Mouse (Mus musculus) liver, adult 2 months (tissue): ENCODE measurements around the gene Mpzl3. TPM values are rescaled to one million over a fixed set of nuclear protein-coding genes. Genes with fewer than 3 reads are reported as not detected.

Source experiments
- DNase-seq: peaks from one replicate; pipeline ENCODE4 v3.0.0-alpha.2; 2011; ENCODE audit warnings: low read depth, low spot score; ENCODE audit errors: extremely low read depth
- H3K27ac ChIP-seq: fragments of 200-500 bp; replicated peaks from 2 replicates; pipeline ENCODE4 v1.5.1; 2012; ENCODE audit warnings: low read depth, mild to moderate bottlenecking, control low read depth, inconsistent platforms, low read length; ENCODE audit not compliant: insufficient read depth
- H3K27me3 ChIP-seq: fragments of 200-500 bp; 2 replicates; pipeline ENCODE4 v1.6.1; 2012; ENCODE audit warnings: mild to moderate bottlenecking, moderate library complexity, low read length, inconsistent platforms; ENCODE audit not compliant: control insufficient read depth, insufficient read depth
- H3K36me3 ChIP-seq: fragments of 200-500 bp; 2 replicates; pipeline ENCODE4 v1.6.1; 2012; ENCODE audit warnings: low read length, inconsistent platforms; ENCODE audit not compliant: control insufficient read depth, insufficient read depth
- H3K4me1 ChIP-seq: fragments of 200-500 bp; 2 replicates; pipeline ENCODE4 v1.6.1; 2011; ENCODE audit warnings: low read length; ENCODE audit not compliant: control insufficient read depth, insufficient read depth
- H3K4me3 ChIP-seq: fragments of 200-500 bp; 2 replicates; pipeline ENCODE4 v1.5.1; 2011; ENCODE audit warnings: low read depth, mild to moderate bottlenecking, control low read depth, low read length, moderate library complexity; ENCODE audit not compliant: insufficient read depth
- H3K79me2 ChIP-seq: fragments of 200-500 bp; 2 replicates; pipeline ENCODE4 v1.6.1; 2012; ENCODE audit warnings: inconsistent platforms, mild to moderate bottlenecking, low read length, moderate library complexity; ENCODE audit not compliant: control insufficient read depth, insufficient read depth
- H3K9ac ChIP-seq: fragments of 200-500 bp; 2 replicates; pipeline ENCODE4 v1.6.1; 2012; ENCODE audit warnings: low read depth, mild to moderate bottlenecking, control low read depth, inconsistent platforms, low read length
- CTCF ChIP-seq: fragments of 200-500 bp; IDR thresholded peaks from 2 replicates; pipeline ENCODE4 v1.5.1; 2011; ENCODE audit warnings: low read depth, low read length, control low read depth
- POLR2A ChIP-seq: fragments of 200-500 bp; IDR thresholded peaks from 2 replicates; pipeline ENCODE4 v1.6.1; 2011; ENCODE audit warnings: low read length, control low read depth; ENCODE audit not compliant: insufficient read depth; ENCODE audit errors: extremely low read depth
- WGBS: fragments of 180-500 bp; shearing (Covaris S2); methylation state at CpG from one replicate; pipeline ENCODE4 v1.1.7; 2018; 5-methylcytosine and 5-hydroxymethylcytosine counted together
- polyA plus RNA-seq: library from polyadenylated mRNA; depleted of rRNA; stranded (reverse); fragments of >200 nt; gene quantifications from 2 replicates; pipeline ENCODE4 v1.2.3, GENCODE M21; 2012
- total RNA-seq: library from RNA; depleted of rRNA; stranded (reverse); fragments of >200 nt; gene quantifications from 2 replicates; pipeline ENCODE4 v1.2.3, GENCODE M21; 2014

Gene Mpzl3
- total and polyA plus RNA-seq, 2 experiments, result 3.0 to 8.5 TPM

DNA sequence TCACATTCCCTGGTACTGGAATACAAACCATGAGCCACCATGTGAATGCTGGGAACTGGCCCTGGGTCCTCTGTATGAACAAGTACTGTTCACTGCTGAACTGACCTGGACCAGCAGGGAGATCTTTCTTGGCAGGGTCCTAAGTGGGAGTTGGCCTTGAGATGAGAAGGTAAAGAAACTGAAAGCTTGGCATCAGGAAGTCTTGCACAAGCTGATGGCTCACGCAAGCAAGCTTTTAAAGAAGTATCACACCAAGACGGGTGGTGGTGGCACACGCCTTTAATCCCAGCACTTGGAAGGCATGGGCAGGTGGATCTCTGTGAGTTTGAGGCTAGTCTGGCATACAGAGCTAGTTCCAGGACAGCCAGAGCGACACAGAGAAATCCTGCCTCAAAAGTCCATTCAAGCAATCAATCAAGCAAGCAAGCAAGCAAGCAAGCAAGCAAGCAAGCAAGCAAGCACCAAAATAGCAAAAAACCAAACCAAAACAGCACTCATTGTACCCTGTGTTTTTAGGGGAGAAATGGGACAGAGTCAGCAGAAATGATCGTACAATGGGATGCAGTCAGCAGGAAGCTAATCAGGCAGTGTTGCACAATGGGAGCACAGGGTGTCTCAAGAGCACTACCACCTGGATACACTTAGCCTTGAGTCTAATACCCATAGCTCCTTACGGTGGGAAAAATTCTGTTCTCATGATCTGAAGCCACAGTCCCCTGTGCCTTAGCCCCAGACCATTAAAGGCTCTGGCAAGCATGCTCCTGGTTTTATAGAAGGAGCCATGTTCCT is 40.4 kb downstream of the Mpzl3 start:
- no peak overlapping the region for H3K4me3 ChIP-seq
- 46% methylated on average over 6 of the region's 6 CpGs for WGBS
- H3K36me3 ChIP-seq, result no peaks in the 10 kb centered on the region
- no peak overlapping the region for H3K9ac ChIP-seq
- TF ChIP-seq CTCF (no peak), POLR2A (no peak)
- H3K27me3 ChIP-seq, result no peaks in the 10 kb centered on the region
- H3K27ac ChIP-seq, result no peak overlapping the region
- H3K79me2 ChIP-seq, result no peaks in the 10 kb centered on the region
- peaks cover 2% of the 10 kb centered on the region; the same call in 1 of the 2 replicates for H3K4me1 ChIP-seq
- DNase-seq, result peak; percentile 43

DNA sequence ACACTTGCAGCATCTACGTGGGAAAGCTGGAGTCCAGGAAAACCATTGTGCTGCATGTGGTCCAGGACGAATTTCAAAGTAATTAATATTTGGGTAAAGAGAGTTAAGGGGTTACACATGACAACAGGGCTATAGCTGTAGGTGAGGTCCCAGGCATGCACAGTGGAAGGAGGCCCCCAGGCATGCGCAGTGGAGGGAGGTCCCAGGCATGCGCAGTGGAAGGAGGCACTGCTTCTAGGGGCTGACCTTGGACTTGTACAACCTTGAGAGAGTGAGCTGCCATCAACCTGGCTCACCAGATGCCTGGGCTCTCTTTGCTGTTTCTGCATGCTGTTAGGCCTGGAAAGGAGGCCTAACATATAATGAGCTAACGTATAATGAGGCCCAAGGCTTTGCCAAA is 42.9 kb downstream of the Mpzl3 start:
- Histone ChIP-seq H3K36me3 (no peaks in the 10 kb centered on the region), H3K79me2 (no peaks in the 10 kb centered on the region), H3K4me1 (peaks cover 2% of the 10 kb centered on the region; the same call in 1 of the 2 replicates), H3K9ac (no peak overlapping the region), H3K27me3 (no peaks in the 10 kb centered on the region), H3K27ac (no peak overlapping the region), H3K4me3 (no peak overlapping the region)
- DNase-seq, result no peak
- 91% methylated on average over 5 of the region's 5 CpGs for WGBS
- no peak for TF ChIP-seq POLR2A
- TF ChIP-seq CTCF, result no peak

GRCm38 (mm10) chr9:45098426-45098825 is 43.4 kb downstream of the Mpzl3 start:
- H3K79me2 ChIP-seq, result no peaks in the 10 kb centered on the region
- H3K27ac ChIP-seq, result no peak overlapping the region
- no peaks in the 10 kb centered on the region for H3K27me3 ChIP-seq
- 74% methylated on average over 3 of the region's 3 CpGs for WGBS
- no peak for DNase-seq
- H3K4me3 ChIP-seq, result no peak overlapping the region
- peaks cover 2% of the 10 kb centered on the region; the same call in 1 of the 2 replicates for H3K4me1 ChIP-seq
- H3K36me3 ChIP-seq, result no peaks in the 10 kb centered on the region
- no peak overlapping the region for H3K9ac ChIP-seq
- no peak for TF ChIP-seq POLR2A
- TF ChIP-seq CTCF, result no peak

DNA sequence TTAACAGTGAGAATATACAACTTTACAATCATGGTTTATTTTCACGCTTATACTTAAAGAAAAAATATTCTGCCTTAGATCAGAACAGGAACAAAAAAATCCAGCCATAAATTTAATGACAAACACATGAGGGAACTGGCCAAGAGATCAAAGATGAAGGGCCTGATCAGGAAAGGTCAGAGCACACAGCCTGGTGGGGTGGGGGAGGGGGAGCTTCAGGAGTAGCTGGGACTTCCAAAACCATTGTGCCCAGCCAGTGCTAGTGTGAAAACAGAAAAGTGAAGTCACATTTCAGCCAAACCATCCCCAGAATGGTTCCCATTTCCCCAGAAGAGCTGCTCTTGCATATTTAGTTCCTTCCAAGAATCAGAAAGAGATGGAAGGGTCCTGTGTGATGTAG is 47.5 kb downstream of the Mpzl3 start:
- Histone ChIP-seq H3K27me3 (no peaks in the 10 kb centered on the region), H3K27ac (peak overlapping the region; percentile 13; the same call in 1 of the 2 replicates), H3K79me2 (no peaks in the 10 kb centered on the region), H3K4me3 (no peak overlapping the region), H3K9ac (no peak overlapping the region), H3K36me3 (no peaks in the 10 kb centered on the region), H3K4me1 (peaks cover 8% of the 10 kb centered on the region)
- 85% methylated on average over 1 of the region's 1 CpGs for WGBS
- peak; percentile 82 for DNase-seq
- TF ChIP-seq CTCF (no peak), POLR2A (no peak)

DNA sequence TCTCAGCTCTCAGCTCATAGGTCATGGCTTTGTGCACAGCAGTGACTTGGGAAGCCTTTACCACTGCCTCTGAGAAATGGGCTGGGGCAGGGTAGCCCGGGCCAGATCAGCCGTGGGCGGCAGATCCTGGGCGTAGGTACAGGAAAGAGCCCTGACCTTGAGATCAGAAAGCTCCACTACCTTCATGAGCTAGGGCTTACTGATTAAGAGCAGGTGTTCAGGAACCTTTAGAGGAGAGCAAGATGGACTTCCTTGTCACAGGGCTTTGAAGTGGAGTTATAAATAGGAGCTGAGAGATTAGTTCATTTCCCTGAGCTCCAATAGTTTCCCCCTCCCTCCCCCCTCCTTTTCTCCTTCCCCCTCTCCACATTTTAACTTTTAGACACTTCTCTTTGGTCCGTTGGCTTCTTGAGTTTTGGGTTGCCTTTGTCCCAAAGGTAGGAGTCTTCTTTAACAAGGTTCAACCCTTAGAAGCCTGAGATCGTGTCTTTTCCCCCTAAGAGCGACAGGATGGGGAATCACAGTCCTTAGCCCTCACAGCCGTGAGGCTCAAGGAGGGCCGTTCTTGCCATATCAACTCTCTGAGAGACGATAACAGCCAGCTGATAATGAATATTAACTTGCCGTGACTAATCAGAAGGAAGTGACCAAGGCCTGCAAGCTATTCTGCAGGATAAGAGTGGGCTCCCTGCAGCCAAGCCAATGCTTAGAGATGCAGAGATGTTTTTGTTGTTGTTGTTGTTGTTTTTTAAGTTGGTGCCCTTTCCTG is 48.4 kb downstream of the Mpzl3 start:
- no peaks in the 10 kb centered on the region for H3K79me2 ChIP-seq
- WGBS, result 71% methylated on average over 11 of the region's 11 CpGs
- no peaks in the 10 kb centered on the region for H3K36me3 ChIP-seq
- H3K4me1 ChIP-seq, result peaks cover 8% of the 10 kb centered on the region
- H3K4me3 ChIP-seq, result no peak overlapping the region
- peak overlapping the region; percentile 13; the same call in 1 of the 2 replicates for H3K27ac ChIP-seq
- H3K27me3 ChIP-seq, result no peaks in the 10 kb centered on the region
- no peak for DNase-seq
- H3K9ac ChIP-seq, result no peak overlapping the region
- no peak for TF ChIP-seq CTCF
- no peak for TF ChIP-seq POLR2A
